Mouse (Mus musculus) left cerebral cortex, postnatal 10 days (tissue): Measurements from ENCODE around the gene Gjc2. TPM values are rescaled to one million over a fixed set of nuclear protein-coding genes. Genes with fewer than 3 reads are reported as not detected.
"Not testable (repeated sequence)": the region's sequence is repeated elsewhere in the genome, so short reads cannot be mapped to it uniquely, and the experiment has no call there.

Experiments
- DNase-seq, 2 experiments: peaks; one replicate each; pipeline ENCODE4 v3.0.0; 2021 to 2022; ENCODE audit warnings: low spot score in 2 of 2, mixed read lengths in 1 of 2; ENCODE audit errors: extremely low spot score in 1 of 2
- intact Hi-C: fragments of 180-260 bp; cut with DNase I; formaldehyde crosslinking; loops from one replicate; pipeline ENCODE4 v1.15.1; 2025
- total RNA-seq, 2 experiments: library from RNA; stranded (reverse); gene quantifications; 2 replicates each; pipeline ENCODE4 v1.2.3; 2021

The Gjc2 gene
- total RNA-seq, 2 experiments from 2014 or later: 1.6 to 3.9 TPM

GRCm38 (mm10) chr11:59211561-59211960, 28.5 kb upstream of the Gjc2 start:
- DNase-seq, intact Hi-C loops: not testable (repeated sequence)

DNA sequence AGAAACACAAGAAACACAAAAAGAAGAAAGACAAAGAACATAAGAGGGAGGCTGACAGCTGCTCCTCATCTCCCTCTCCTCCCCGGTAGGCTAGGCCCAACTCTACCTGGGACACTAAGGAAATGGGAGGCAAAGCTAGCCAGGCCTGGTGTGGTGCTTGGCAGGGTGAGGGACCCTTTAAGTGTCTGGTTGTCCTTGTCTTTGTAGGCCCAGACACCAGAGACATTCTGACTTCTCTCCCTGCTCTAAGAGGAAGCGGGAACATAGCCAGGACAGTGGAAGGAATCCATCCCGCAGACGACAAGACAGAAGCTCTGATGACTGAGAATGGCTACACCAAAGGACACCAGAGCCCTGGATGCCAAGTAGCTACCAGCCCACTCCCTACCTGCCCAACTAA, 27.0 kb upstream of the Gjc2 start:
- intact Hi-C loops: no loop called here
- DNase-seq: no peak

DNA sequence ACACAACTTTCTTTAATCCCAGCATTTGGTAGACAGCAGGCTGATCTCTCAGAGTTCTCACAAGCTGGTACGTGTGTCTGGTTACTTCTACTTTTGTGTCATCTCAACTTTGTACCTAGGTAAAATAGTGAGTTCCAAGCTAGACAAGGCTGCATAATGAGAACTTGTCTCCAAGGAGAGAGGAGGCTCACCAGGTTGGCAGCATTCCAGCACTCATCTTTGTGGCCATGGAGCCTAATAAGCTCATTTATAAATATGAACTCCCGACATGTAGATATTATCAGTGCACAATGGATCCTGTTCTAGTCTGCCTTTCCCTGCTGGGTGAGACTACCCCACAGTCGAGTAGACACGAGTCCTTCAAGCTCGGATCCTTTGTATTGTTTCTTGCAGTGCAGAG, 26.6 kb upstream of the Gjc2 start:
- intact Hi-C loops: no loop called here
- DNase-seq: no peak

GRCm38 (mm10) chr11:59209003-59209441, 26.0 kb upstream of the Gjc2 start:
- peak in 1 of 2 experiments; percentile 77 for DNase-seq

GRCm38 (mm10) chr11:59208153-59208831, 25.3 kb upstream of the Gjc2 start, which contains the start of gene 2310033P09Rik:
Gene 2310033P09Rik (plus strand): TSS chr11:59208321.
- peak; percentile 94 to 95 for DNase-seq
- intact Hi-C loops: no loop called here

More at GRCm38 (mm10) chr11:59209003-59209441, 26.0 kb upstream of the Gjc2 start:
- intact Hi-C loops: no loop called here

DNA sequence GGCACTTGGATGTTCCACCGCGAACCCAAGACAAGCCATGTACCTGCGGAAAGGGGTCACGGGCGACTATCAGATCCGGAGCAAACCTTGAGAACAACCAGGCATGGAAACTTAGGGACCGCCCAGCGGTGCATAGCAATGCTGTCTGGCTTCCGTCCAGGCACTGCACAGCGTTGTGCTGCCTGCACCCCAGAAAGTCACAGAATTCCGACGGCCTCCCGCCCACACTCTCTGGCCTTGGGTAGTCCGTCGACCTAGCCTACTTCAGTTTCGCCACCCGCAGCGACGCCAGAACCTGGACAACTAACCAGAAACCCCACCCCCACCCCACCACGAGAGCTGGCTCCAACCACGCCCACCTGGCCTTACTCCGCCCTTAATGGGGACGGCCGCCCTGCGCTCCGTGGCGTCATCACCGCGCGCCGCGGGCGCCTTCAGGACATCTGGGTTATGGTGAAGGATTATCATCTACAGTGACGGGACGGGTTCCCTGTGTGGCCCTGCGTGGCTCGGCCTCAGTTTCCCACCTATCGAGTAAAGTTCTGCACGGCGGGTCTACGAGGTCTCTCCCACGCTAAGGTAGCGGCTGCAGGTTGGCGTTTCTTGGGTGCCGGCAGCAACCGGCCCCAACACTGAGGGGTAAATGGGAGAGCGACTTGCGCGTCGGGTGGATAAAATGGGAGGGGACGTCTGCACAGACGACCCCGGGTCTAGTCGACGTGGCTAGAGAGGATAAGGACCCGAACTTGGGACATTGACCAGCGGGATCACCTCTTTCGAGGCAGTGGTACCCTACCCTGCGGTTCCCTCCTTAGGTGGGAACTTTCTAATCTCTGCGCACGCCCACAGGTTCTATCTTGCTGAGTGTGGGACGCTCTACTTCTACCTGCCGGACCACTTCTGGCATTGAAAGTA, 19.3 kb upstream of the Gjc2 start, which contains the start of gene Mrpl55:
Gene Mrpl55, plus strand, starts transcription at position 406 of the 915 bp plus-strand sequence.
- peak; percentile 91 to 97 for DNase-seq
- intact Hi-C loops: no loop called here

DNA sequence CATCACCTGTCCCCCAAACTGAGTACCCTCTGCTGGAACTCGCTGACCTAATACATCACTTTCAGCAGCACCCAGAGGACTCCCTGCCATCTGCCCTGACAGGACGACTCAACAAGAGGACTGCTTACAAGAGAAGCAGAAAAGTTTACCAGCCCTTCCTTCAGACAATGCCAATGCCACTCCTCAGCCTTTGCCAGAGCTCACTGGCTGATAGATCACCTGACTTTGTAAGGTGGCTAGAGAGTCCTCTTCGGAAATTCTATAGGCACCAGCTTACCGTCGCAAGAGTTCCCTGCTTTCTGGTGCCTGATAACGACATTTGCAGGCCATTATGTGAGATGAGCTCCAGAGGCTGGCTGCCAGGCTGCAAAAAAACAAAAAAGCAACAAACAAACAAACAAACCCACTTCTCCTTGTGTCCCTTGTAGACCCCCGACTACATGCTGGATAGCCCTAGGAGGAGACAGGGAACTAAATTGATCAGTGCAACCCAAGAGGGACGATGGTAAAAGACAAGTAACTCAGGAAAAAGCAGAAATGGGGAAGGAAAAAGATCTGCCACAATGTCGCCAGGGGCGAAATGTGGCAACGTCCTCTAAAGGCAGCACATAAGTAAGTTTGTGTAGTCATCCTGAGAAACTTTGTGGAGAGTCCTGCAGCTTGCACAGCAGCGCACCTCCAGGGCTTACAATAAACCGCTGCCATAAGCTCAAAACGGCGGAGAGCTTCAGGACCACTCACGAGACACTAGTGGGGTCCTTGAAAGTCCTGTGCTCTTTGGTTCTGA, 18.4 kb upstream of the Gjc2 start:
- DNase-seq: no peak
- intact Hi-C loops: no loop called here

DNA sequence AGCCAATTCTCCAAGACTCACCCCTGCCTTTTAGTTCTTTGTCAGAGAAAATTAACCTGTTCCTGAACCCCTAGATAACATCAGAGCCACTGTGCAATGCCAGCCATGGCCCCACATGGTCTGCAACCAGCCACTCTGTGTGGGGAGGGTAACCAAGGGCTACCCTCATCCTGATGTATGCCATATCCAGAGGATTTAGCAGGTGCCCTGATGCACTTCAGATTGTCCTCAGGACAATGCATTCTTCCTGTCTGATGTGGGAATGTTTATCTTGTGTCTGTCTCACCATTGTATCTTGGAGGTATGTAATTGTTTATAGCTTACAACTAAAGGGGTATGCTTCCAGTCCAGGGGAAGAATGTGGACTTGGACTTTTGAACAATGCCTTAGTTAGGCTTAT, 13.2 kb upstream of the Gjc2 start:
- DNase-seq: no peak
- intact Hi-C loops: no loop called here

DNA sequence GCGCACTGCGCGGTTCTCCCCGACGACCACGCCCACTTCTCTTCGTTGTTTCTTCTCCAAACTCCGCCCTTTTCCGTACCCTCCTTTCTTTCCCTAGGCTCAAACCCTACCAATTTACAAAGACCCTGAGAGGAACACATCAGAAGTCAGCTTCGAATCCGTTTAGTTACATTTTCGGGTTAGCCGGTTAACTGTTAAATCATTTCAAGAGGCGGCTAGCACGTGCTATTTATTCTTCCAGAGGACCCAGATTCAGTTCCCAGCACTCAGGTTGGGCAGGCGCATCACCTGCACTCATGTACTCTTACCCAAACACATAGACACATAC, 9.0 kb upstream of the Gjc2 start, which contains the start of gene Guk1:
Gene Guk1, minus strand, starts transcription at position 154 of the 328 bp plus-strand sequence.
- intact Hi-C loops: no loop called here
- DNase-seq: no peak

DNA sequence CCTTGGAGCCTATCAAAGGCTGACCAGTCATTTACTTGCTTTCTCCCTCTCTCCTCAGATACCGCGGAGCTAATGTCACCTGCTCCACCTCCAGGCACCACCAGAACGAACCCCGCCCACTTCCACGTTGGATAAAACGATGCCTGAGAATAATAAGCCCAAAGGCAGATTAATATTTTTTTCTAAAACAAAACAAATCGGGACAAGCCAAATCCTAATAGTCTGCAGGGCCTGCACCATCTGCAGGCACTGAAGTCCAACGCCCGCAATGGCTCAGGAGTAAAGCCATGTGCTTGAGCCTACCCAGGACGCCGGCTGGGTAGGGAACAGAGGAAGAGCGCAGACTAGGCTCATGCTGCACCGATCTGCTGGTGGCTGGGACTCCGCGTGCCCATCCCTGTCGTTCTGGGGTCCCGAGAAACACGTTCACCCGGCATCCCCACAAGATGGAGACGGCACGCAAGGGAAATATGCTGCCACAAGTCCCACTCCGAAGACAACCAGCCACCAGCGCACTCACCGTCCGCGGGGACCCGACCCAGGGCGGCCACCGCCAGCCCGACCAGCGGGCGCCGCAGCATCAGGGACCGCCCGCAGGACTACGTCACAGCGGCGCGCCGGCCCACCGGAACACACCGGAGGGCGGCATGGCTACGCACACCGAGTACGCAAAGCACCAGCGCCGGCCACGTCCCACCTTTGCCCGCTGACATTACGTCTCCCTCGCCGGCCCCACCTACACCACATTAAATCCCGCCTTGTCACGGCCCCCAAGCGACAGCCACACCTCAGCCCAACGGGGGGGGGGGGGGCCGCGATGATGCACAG, 8.4 kb upstream of the Gjc2 start:
- intact Hi-C loops: no loop called here
- DNase-seq: peak; percentile 91 to 95

- intact Hi-C loops: loop anchor here (10.0 kb wide), 1 partner anchor 213 kb away; the partner anchor contains the start of gene Trim11
- DNase-seq: no peak
These were observed 4.7 kb upstream of the Gjc2 start for GRCm38 (mm10) chr11:59187706-59188105.

DNA sequence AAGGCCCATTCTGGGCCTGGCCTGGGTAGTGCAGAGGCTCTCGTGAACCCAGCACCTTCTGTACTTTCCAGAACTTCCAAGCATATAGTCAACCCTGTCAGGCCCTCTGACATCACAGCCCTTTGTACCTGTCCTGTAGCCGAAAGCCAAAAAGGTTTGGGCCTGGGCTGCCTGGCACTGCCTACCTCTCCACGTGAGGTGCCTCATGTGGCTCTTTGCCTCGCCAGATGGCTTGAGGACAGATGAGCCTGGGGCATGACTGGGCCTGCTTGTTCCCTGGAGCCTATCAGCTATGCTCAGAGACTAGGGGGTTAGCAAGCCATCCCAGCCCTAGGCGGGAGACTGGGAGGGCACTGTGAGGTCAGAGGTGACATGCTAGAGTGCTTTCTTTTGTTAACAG, 2.5 kb upstream of the Gjc2 start:
- intact Hi-C loops: loop anchor here (10.0 kb wide), 1 partner anchor 211 kb away; the partner anchor contains the start of gene Trim11
- no peak for DNase-seq

- intact Hi-C loops: loop anchor here (10.0 kb wide), 1 partner anchor 209 kb away; the partner anchor contains the start of gene Trim11
- DNase-seq: peak in 1 of 2 experiments; percentile 61
These were observed 808 bp upstream of the Gjc2 start for GRCm38 (mm10) chr11:59183821-59184220.

DNA sequence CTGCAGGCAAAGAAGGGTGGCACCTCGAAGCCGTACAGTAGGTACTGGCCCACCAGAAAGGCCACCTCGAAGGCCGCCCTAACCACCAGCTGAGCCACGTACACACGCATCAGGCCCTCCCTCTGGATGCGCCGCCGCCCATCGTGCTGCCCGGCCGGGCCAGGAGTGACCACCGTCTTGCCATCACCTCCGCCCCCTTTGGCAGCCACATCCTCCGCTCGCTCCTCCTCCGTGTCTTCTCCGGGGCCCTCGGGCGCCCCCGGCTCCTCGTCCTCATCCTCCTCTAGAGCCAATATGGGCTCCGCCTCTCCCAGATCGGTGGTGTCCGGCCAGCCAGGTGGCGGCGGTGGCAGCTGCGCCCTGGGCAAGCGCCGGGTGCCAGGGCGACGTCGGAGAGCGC, 6.1 kb downstream of the Gjc2 start:
- intact Hi-C loops: no loop called here
- peak in 1 of 2 experiments; percentile 26 for DNase-seq

GRCm38 (mm10) chr11:59176475-59176874, 6.5 kb downstream of the Gjc2 start:
- intact Hi-C loops: no loop called here
- DNase-seq: peak in 1 of 2 experiments; percentile 25

DNA sequence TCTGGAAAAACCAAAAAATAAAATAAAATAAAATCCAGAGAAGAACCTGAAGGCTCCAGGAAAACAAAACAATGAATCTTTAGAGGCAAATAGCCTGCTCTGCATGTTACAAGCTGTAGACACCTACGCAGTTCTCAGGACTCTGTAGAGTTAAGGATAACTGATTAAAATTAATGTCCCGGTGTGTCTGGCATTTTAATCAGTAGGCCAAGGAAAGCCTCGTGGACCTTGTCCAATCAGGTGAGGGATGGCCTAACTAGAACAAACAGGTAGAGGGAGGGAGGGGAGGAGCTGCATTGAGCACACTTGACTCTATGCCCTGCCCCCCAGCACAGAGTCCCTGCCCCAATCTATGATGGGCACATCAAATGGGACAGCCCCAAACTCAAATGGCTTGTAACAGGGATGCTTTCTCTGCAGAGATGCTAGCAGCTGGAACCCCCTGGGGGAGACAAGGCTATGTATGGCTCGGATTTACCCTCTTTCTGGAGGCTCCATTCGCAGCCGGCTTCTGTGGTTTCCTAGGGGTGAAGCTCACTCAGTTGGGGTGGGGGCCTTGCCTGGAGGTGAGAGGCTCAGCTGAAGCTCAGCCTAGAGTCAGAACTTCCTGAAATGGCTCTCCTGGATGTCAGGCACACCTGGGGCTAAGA, 8.7 kb downstream of the Gjc2 start:
- no peak for DNase-seq
- intact Hi-C loops: no loop called here

GRCm38 (mm10) chr11:59170549-59170948, 12.5 kb downstream of the Gjc2 start:
- intact Hi-C loops: no loop called here
- no peak for DNase-seq
